Mouse (Mus musculus): ENCODE results near the gene Rad17.

DNA sequence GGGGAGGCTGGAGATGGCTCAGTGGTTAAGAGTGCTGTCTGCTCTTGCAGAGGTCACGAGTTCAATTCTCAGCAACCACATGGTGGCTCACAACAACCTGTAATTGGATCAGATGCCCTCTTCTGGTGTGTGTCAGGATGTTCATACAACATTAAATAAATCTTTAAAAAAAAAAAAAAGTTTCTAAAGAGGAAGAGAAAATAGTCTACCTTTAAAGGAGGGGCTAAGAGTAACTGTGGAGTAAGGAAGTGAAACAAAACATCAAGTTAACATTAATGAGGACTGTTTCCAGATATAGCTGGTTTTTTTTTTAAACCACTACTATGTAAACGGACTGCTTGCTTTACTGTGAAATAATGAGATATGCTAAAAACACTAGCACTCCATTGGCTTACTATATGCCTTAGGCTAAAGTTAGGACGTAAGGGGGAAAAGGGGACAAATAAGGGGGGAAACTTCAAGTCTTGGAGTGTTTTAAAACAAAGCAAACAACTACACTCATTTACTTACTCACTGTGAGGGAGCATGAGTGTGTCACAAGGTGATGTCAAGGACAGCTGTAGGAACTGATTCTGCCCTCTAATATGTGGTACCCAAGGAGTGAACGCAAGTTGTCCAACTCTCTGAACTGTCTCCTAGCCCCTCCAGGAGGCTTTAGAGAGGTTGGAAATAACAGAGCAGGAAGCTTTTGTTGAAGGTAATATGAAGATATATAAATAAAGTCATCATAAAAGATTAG lies 8.2 kb downstream of the Rad17 start:
- TF ChIP-seq CTCF (conservative IDR thresholded peaks at IDR 0.05; ENCODE audit: low read length) (no peak), POU5F1 (IDR thresholded peaks at IDR 0.05; ENCODE audit: borderline replicate concordance, low read length) (no peak)

All from E14TG2a.4 (cell line).